Mouse (Mus musculus): ENCODE measurements around the gene Cyp8b1.
A peak's percentile ranks its signal among the peaks of the same experiment; 100 is the strongest.

Gene Cyp8b1

GRCm38 (mm10) chr9:121914226-121914757, 1.8 kb downstream of the Cyp8b1 start:
- no peak for DNase-seq

DNA sequence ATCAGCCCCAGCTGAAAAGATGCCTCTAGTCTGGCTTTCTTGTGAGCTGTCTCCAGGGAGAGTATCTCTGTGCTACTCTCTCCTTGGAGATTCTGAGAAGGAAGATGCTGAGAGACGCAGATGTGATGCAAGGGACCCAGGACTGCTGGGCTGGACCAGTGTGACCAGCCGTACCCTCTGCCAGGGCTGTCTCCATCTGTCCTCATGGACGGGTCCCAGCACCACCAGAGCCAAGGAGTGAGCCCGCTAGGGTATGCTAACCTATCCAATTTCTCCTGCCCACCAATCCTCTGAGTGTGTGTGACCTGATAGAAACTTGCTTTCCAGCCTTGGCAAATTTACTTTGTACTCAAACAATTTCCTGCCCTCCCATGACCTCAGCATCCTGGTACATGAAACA, 3.3 kb downstream of the Cyp8b1 start:
- DNase-seq, result no peak

DNA sequence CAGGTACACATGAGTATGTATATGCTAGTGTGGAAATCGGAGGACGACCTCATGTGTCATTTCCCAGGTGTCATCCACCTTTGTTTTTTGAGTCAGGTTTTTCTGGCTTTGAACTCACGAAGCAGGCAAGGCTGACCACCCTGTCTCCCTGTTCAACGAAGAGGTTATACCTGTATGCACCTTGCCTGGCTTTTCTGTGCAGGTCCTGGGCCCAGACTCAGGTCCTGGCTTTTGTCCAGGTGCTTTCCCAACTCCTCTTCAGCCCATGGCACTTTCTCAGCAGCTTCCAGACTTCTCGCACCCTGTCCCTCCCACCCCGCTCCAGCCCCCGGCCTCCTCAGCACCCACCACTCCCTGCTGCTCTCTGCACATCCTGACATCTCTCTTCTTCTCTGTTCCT, 4.9 kb downstream of the Cyp8b1 start:
- DNase-seq, result no peak

GRCm38 (mm10) chr9:121909635-121910034, 6.5 kb downstream of the Cyp8b1 start:
- no peak for DNase-seq

GRCm38 (mm10) chr9:121908321-121908720, 7.8 kb downstream of the Cyp8b1 start:
- no peak for DNase-seq

- no peak for DNase-seq
These were observed 8.6 kb downstream of the Cyp8b1 start for GRCm38 (mm10) chr9:121907356-121908070.

DNA sequence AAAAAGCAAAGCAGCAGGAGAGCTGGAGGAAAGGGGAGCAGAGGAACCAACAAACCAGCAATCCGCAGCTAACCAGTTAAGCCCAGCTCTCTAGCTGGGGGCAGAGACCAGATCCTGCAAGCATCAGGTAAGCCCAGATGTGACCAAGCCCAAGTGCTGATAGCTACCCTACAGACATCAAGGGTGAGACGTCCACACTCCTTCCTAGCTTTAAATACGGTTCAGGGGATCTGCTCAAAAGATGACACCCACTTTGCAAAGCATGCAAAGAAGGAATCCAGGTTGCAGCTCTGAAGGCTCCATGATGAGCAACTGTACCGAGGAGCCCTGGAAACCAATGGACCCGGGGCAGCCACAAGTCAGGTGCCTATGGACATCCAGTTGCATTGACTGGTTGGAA, 9.6 kb downstream of the Cyp8b1 start:
- no peak for DNase-seq

DNA sequence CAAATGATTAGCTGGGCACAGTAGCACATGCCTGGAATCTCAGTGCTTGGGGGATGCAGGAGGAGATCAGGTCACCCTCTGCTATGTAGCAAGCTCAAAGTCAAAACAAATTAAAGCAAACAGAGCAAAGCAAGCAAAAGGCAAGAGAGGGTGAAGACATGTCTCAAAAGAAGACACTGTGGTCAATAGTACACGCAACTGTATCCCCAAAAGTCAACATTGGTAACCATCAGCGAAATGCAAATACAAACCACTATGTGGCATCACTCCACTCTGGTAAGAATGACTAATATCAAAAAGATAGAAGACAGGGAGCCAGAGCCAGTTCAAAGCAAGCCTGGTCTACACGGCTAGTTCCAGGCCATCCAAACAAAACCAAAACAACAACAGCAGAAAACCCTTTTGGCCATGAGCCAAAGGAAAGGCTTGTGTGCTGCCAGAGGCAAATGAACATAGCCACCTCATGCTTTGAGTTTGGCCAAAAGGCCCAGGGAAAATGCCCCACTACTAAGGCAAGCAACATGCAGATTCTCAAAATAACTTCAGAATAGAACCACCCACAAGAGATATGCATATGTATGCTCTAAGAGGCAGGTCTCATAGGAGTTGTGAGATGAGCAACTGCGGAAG, 10.4 kb downstream of the Cyp8b1 start:
- no peak for DNase-seq

DNA sequence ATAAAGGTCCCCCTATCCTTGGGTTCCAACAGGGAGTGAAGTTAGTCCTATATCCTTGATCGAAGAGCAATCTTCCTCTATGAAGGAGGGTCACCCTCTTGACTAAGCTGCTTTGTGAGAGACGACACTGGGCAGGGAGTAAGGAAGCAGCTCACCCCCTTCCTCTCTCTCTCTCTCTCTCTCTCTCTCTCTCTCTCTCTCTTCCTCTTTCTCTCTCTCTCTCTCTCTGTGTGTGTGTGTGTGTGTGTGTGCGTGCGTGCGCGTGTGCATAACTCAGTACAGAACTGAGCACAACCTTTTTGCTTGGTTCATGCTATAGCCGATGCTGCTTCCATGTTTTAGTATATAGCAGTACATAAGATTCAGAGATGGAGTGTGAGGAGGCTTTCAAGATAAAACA, 11.2 kb downstream of the Cyp8b1 start:
- DNase-seq, result no peak

DNA sequence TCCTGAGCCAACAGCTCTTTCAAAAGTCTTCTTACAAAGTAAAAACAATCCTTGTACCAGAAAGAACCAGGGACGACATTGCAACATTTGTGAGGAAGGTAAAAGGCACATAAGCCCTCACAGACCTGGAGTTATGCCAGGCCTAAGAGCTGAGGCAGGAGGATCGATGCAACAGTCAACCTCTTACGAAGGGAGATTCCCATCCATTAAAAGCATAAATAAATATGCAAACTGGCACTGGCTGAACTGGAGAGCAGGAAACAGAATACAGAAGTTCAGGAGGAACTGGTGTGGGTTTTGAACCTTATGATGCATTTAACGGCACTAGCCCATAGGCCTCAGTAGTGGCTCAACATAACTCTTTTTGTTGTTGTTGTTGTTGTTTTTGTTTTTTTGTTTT, 11.8 kb downstream of the Cyp8b1 start:
- DNase-seq, result no peak

GRCm38 (mm10) chr9:121903476-121904305, 12.4 kb downstream of the Cyp8b1 start:
- DNase-seq, result peak; percentile 32

GRCm38 (mm10) chr9:121901710-121902700, 14.1 kb downstream of the Cyp8b1 start:
- no peak for DNase-seq

GRCm38 (mm10) chr9:121900282-121900855, 15.7 kb downstream of the Cyp8b1 start:
- DNase-seq, result no peak

DNA sequence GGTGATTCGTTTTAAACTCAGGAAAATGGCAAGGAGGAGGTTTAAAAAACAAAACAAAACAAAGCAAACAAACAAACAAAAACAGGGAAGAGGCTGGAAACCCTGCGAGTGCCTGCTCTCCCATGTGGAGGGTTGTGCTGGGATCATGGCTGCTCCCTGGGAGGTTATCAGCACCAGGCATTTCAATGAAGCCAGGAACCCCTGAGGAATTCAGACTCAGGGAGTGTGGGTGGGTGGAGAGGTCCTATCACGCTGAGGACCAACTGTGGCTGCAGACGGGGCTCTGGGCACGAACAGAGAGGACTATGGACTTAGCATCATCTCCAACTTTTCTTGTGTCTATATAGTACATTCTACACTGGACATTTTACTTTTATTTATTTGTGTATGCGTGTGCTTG, 16.8 kb downstream of the Cyp8b1 start:
- no peak for DNase-seq

DNA sequence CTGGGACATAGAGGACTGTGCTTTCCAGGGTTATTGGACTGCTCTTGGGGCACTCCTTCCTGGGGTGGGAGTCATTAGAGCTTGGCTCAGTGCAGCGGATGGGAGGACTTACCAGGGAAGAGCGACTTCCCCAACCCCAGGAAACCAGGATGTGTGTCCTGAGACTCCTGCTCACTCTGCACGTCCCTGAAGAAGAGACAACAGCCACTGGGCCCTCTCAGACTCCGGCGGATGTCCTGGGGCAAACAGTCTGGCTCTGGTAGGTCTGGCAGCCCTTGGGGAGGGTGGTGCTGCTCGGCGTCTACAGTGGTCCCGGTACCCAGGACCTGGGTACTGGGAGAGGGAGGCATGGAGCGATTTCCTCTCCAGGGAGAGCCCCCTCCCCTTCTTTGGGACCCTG, 17.9 kb downstream of the Cyp8b1 start, which contains the start of gene Ackr2:
Gene Ackr2, plus strand, starts transcription at position 111 of the 400 bp plus-strand sequence.
- no peak for DNase-seq

DNA sequence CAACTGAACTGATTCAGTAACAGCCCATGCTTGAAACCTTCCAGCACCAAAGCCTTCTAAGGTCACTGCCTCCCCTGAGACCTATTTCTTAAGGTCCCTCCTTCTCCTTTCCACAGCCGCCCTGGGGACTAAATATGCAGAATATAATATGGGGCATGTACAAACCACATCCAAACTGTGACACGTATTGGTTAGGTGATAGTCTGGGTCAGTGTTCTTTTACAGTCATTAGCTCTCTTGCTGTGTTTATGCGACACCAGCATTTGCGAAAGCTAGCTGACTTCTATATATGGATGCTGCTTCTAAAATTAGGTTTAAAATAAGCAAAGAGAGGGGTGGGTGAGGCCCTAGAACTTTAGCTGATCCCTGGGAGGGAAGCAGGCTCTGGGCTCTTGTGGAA, 19.3 kb downstream of the Cyp8b1 start:
- no peak for DNase-seq

DNA sequence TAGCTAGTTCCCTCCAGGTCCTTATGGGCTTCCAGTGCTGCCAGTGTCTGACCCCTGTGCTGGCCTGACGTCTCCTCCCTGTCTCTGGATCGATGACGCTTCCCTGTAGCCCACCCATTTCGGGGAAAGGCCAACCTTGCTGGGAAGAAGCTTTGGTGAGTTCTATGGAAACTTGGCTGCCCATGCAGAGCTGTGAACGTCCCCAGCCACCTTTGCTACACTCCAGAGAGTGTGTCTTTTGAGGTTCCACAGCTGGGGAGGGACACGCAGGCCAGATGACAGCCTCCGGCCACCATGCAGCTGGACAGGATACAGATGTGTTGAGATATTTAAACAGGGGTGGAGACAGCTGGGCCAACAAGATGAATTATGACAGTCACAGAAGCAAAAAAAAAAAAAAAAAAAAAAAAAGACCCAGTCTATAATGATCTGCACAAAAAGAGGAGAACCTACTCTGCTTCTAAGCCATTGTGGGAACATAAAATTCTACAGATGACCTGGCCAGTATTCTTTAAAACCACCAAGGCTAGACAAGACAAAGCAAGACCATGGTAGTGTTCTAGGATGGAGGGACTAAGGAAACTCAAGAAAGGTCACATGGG, 20.6 kb downstream of the Cyp8b1 start:
- DNase-seq, result no peak

- no peak for DNase-seq
These were observed 21.7 kb downstream of the Cyp8b1 start for GRCm38 (mm10) chr9:121894447-121894846.

GRCm38 (mm10) chr9:121892057-121892687, 23.9 kb downstream of the Cyp8b1 start:
- no peak for DNase-seq

DNA sequence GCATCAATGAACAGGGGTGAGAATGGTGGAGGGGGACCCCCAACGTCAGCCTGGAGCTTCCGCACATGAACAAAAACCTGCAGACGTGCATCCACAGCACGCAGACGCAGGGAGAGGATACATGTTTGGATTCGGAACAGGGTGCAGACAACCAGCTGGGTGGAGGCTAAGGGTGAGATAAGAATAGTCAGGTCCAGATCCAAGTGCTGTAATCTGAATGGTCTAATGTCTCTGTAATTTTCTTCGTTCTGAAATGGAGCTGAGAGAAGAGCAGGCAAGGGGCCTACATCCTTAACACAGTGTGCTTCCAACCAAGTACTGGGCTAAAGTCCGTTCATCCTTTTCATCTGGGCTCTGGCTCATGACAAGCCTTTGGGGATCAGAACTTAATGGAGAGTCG, 24.8 kb downstream of the Cyp8b1 start:
- no peak for DNase-seq

DNA sequence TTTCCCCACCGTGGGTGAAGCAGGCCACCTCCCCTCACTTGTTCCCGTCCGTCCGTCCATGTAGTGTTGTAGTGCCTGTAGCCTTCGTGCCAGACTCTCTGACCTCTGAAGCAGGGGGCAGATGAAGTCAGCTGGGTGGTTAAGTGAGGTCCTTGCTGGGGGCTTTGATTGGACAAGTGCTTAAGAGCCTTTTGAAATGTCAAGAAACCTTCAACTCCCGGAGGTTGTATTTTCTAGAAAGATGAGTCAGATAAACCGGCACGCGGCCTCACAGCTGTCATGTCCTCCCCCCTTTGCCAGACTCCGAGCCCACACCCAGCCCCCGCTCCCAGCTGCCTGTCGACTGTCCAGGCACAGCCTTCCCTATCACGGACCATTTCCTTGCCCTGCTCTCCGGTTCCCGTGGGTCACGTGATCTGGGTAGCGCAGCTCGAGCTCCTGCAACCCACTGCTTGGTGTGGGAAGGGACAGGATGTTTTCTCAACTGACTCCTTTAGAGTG, 25.6 kb downstream of the Cyp8b1 start:
- no peak for DNase-seq

Data from cerebellum, adult 11-12 months (tissue).